Mouse (Mus musculus) bone marrow, adult 2 months (tissue): ENCODE measurements around the gene Lrrc8d. TPM values are rescaled to one million over a fixed set of nuclear protein-coding genes. Genes with fewer than 3 reads are reported as not detected.

Experiments
- H3K27ac ChIP-seq: fragments of 200-500 bp; 2 replicates; pipeline ENCODE4 v1.5.1; 2012; ENCODE audit warnings: low read depth, mild to moderate bottlenecking, control low read depth, inconsistent platforms, low read length; ENCODE audit not compliant: control insufficient read depth, poor library complexity, insufficient read depth
- H3K4me1 ChIP-seq: fragments of 200-500 bp; 2 replicates; pipeline ENCODE4 v1.6.1; 2011; ENCODE audit warnings: low read length; ENCODE audit not compliant: control insufficient read depth, insufficient read depth
- H3K4me3 ChIP-seq: fragments of 200-500 bp; replicated peaks from 2 replicates; pipeline ENCODE3; 2011; ENCODE audit warnings: mild to moderate bottlenecking, low read depth, low read length, control low read depth; ENCODE audit not compliant: control insufficient read depth
- CTCF ChIP-seq: fragments of 200-500 bp; IDR thresholded peaks from 2 replicates; pipeline ENCODE4 v1.5.1; 2011; ENCODE audit warnings: low read length, control low read depth; ENCODE audit not compliant: control insufficient read depth, insufficient read depth
- POLR2A ChIP-seq: fragments of 200-500 bp; IDR thresholded peaks from 2 replicates; pipeline ENCODE4 v1.6.1; 2011; ENCODE audit warnings: low read depth, mild to moderate bottlenecking, control low read depth, low read length, borderline replicate concordance; ENCODE audit not compliant: control insufficient read depth
- WGBS: fragments of 180-500 bp; shearing (Covaris S2); methylation state at CpG from one replicate; pipeline ENCODE4 v1.1.7; 2018; 5-methylcytosine and 5-hydroxymethylcytosine counted together
- polyA plus RNA-seq: library from polyadenylated mRNA; stranded (reverse); fragments of >200 nt; gene quantifications from 2 replicates; pipeline ENCODE4 v1.2.4, GENCODE M21; 2011; ENCODE audit warnings: low replicate concordance; ENCODE audit not compliant: missing spikeins, insufficient read depth, insufficient read length

Lrrc8d gene
- polyA plus RNA-seq, 1 experiment: 20.5 TPM

- H3K4me1 ChIP-seq: peaks cover 4% of the 10 kb centered on the region; the same call in 1 of the 2 replicates
- 60% methylated on average over 7 of the region's 7 CpGs for WGBS
- H3K27ac ChIP-seq: no peak overlapping the region
- no peak overlapping the region for H3K4me3 ChIP-seq
- TF ChIP-seq CTCF (no peak), POLR2A (no peak)
Observed at GRCm38 (mm10) chr5:105694339-105694930, 5.3 kb upstream of the Lrrc8d start.

- H3K4me3 ChIP-seq: no peak overlapping the region
- peak overlapping the region; percentile 87 for H3K27ac ChIP-seq
- TF ChIP-seq POLR2A: no peak
- no peak for TF ChIP-seq CTCF
- H3K4me1 ChIP-seq: peaks cover 4% of the 10 kb centered on the region; the same call in 1 of the 2 replicates
- WGBS: 14% methylated on average over 6 of the region's 6 CpGs
Observed at GRCm38 (mm10) chr5:105696049-105696448, 3.7 kb upstream of the Lrrc8d start.

- Histone ChIP-seq H3K27ac (no peak overlapping the region), H3K4me3 (no peak overlapping the region), H3K4me1 (peaks cover 6% of the 10 kb centered on the region)
- TF ChIP-seq POLR2A: no peak
- TF ChIP-seq CTCF: no peak
- 74% methylated on average over 3 of the region's 3 CpGs for WGBS
Observed at GRCm38 (mm10) chr5:105697886-105698285, 1.9 kb upstream of the Lrrc8d start.

GRCm38 (mm10) chr5:105698694-105699093 lies 1.1 kb upstream of the Lrrc8d start:
- TF ChIP-seq POLR2A (no peak), CTCF (no peak)
- peaks cover 9% of the 10 kb centered on the region for H3K4me1 ChIP-seq
- peak overlapping the region; percentile 69 for H3K27ac ChIP-seq
- 21% methylated on average over 7 of the region's 7 CpGs for WGBS
- peak overlapping the region; percentile 1 for H3K4me3 ChIP-seq

GRCm38 (mm10) chr5:105700070-105700851 lies 492 bp downstream of the Lrrc8d start:
- H3K4me3 ChIP-seq: peak overlapping the region; percentile 68
- peak overlapping the region; percentile 98 for H3K27ac ChIP-seq
- under 1% methylated on average over 101 of the region's 101 CpGs for WGBS
- H3K4me1 ChIP-seq: peaks cover 7% of the 10 kb centered on the region
- no peak for TF ChIP-seq CTCF
- peak; percentile 70; the same call in 1 of the 2 replicates for TF ChIP-seq POLR2A

GRCm38 (mm10) chr5:105701326-105701725 lies 1.6 kb downstream of the Lrrc8d start:
- 13% methylated on average over 9 of the region's 9 CpGs for WGBS

GRCm38 (mm10) chr5:105701844-105702243 lies 2.1 kb downstream of the Lrrc8d start:
- peak overlapping the region; percentile 59 for H3K4me3 ChIP-seq
- 39% methylated on average over 8 of the region's 8 CpGs for WGBS
- no peak for TF ChIP-seq POLR2A
- no peak for TF ChIP-seq CTCF
- H3K4me1 ChIP-seq: peaks cover 5% of the 10 kb centered on the region
- peak overlapping the region; percentile 98; the same call in 1 of the 2 replicates for H3K27ac ChIP-seq

More at GRCm38 (mm10) chr5:105701326-105701725, 1.6 kb downstream of the Lrrc8d start:
- peaks cover 7% of the 10 kb centered on the region for H3K4me1 ChIP-seq
- peak overlapping the region; percentile 68 for H3K4me3 ChIP-seq
- H3K27ac ChIP-seq: peak overlapping the region; percentile 98
- no peak for TF ChIP-seq CTCF
- TF ChIP-seq POLR2A: no peak

GRCm38 (mm10) chr5:105702580-105703285 lies 3.0 kb downstream of the Lrrc8d start:
- no peak for TF ChIP-seq POLR2A
- no peak for TF ChIP-seq CTCF
- H3K4me3 ChIP-seq: peak overlapping the region; percentile 63
- H3K27ac ChIP-seq: peak overlapping the region; percentile 68
- 44% methylated on average over 9 of the region's 9 CpGs for WGBS
- H3K4me1 ChIP-seq: peaks cover 7% of the 10 kb centered on the region
